Mouse (Mus musculus) hindbrain, postnatal 0 days (tissue): ENCODE results near the gene Dmkn. TPM values are rescaled to one million over a fixed set of nuclear protein-coding genes. Genes with fewer than 3 reads are reported as not detected.
"Not testable (repeated sequence)": the region's sequence is repeated elsewhere in the genome, so short reads cannot be mapped to it uniquely, and the experiment has no call there.

Source experiments
- ATAC-seq: fragments of 200-750 bp; cut with Nextera tagmentation; 2 replicates; pipeline ENCODE4 v1.8.0; 2017; ENCODE audit warnings: mild to moderate bottlenecking, moderate TSS enrichment, moderate library complexity
- DNase-seq: peaks from one replicate; pipeline ENCODE4 v3.0.0-alpha.2; 2015; ENCODE audit warnings: low spot score
- H3K27ac ChIP-seq: fragments of 300-500 bp; sonication (generic); 2 replicates; pipeline ENCODE4 v1.5.1; 2014; ENCODE audit warnings: mild to moderate bottlenecking
- H3K27me3 ChIP-seq: fragments of 300-500 bp; sonication (generic); 2 replicates; pipeline ENCODE4 v1.6.1; 2014; ENCODE audit warnings: low read length, mixed read lengths; ENCODE audit not compliant: insufficient read depth
- H3K36me3 ChIP-seq: fragments of 300-500 bp; sonication (generic); 2 replicates; pipeline ENCODE4 v1.6.1; 2014; ENCODE audit warnings: low read length, mixed read lengths; ENCODE audit not compliant: insufficient read depth
- H3K4me1 ChIP-seq: fragments of 300-500 bp; sonication (generic); 2 replicates; pipeline ENCODE4 v1.6.1; 2014; ENCODE audit warnings: antibody characterized with exemption, low read length, mixed read lengths; ENCODE audit not compliant: insufficient read depth
- H3K4me2 ChIP-seq: fragments of 300-500 bp; sonication (generic); 2 replicates; pipeline ENCODE4 v1.6.1; 2014; ENCODE audit warnings: low read depth, mild to moderate bottlenecking, low read length, moderate library complexity, mixed read lengths
- H3K4me3 ChIP-seq: fragments of 300-500 bp; sonication (generic); 2 replicates; pipeline ENCODE4 v1.5.1; 2014; ENCODE audit warnings: low read length
- H3K9ac ChIP-seq: fragments of 300-500 bp; sonication (generic); replicated peaks from 2 replicates; pipeline ENCODE4 v1.6.1; 2014; ENCODE audit warnings: mild to moderate bottlenecking, low read length, moderate library complexity, mixed read lengths
- H3K9me3 ChIP-seq: fragments of 300-500 bp; sonication (generic); 2 replicates; pipeline ENCODE4 v1.6.1; 2016; ENCODE audit warnings: low read length, mixed read lengths
- CTCF ChIP-seq: IDR thresholded peaks from 2 replicates; pipeline ENCODE4 v1.5.1; 2016; ENCODE audit warnings: antibody characterized with exemption, control low read depth, low read depth
- WGBS: fragments of 180-500 bp; shearing (Covaris S2); extraction: QIAGEN DNeasy Blood & Tissue Kit; methylation state at CpG from one replicate; pipeline ENCODE4 v1.1.7; 2014; 5-methylcytosine and 5-hydroxymethylcytosine counted together
- polyA plus RNA-seq: library from polyadenylated mRNA; unstranded; fragments of >200 nt; fragmentation: Nextera tagmentation; extraction: Ambion mirVana; gene quantifications from 2 replicates; pipeline ENCODE4 v1.2.1, GENCODE M21; 2015
- total RNA-seq: library from RNA; depleted of rRNA; stranded (reverse); fragments of >200 nt; gene quantifications from 2 replicates; pipeline ENCODE4 v1.2.3, GENCODE M21; 2014

Dmkn gene
- total and polyA plus RNA-seq, 2 experiments from 2014 or later = 2.1 to 3.9 TPM

- peak overlapping the region; percentile 72; the same call in 1 of the 2 replicates for H3K4me3 ChIP-seq
- 88% methylated on average over 6 of the region's 6 CpGs for WGBS
- peak overlapping the region; percentile 82; the same call in 1 of the 2 replicates for H3K9ac ChIP-seq
- DNase-seq = no peak
- no peak for TF ChIP-seq CTCF
- H3K27ac ChIP-seq = no peak overlapping the region
- H3K27me3 ChIP-seq = no peaks in the 10 kb centered on the region
- peak overlapping the region; percentile 83 for H3K4me2 ChIP-seq
- no peaks in the 10 kb centered on the region for H3K9me3 ChIP-seq
- peaks cover 7% of the 10 kb centered on the region; the same call in 1 of the 2 replicates for H3K4me1 ChIP-seq
- peaks cover 18% of the 10 kb centered on the region for H3K36me3 ChIP-seq
- no peak for ATAC-seq
Measured at GRCm38 (mm10) chr7:30728214-30728613, 35.3 kb upstream of the Dmkn start.

GRCm38 (mm10) chr7:30728739-30729395 lies 34.7 kb upstream of the Dmkn start:
- peak overlapping the region; percentile 72 for H3K4me3 ChIP-seq
- H3K36me3 ChIP-seq = peaks cover 20% of the 10 kb centered on the region
- peak overlapping the region; percentile 82 for H3K9ac ChIP-seq
- ATAC-seq (no peak; the same call in 1 of the 2 replicates), DNase-seq (no peak)
- peak overlapping the region; percentile 83 for H3K4me2 ChIP-seq
- H3K27ac ChIP-seq = peak overlapping the region; percentile 86
- WGBS = 9% methylated on average over 26 of the region's 26 CpGs
- TF ChIP-seq CTCF = 0 out of 2 replicates have a peak, but pooled peaks have one; percentile 7
- H3K27me3 ChIP-seq = no peaks in the 10 kb centered on the region
- H3K9me3 ChIP-seq = no peaks in the 10 kb centered on the region
- peaks cover 7% of the 10 kb centered on the region; the same call in 1 of the 2 replicates for H3K4me1 ChIP-seq

GRCm38 (mm10) chr7:30729396-30730063 lies 34.0 kb upstream of the Dmkn start, which contains the start of gene Tmem147:
TSS of gene Tmem147 (minus strand) at chr7:30729540.
- Histone ChIP-seq H3K4me1 (peaks cover 7% of the 10 kb centered on the region; the same call in 1 of the 2 replicates), H3K9ac (peak within 1 kb of the TSS; percentile 82), H3K27me3 (no peaks in the 10 kb centered on the region), H3K36me3 (peaks cover 20% of the 10 kb centered on the region), H3K4me2 (peak within 1 kb of the TSS; percentile 83), H3K4me3 (peak within 1 kb of the TSS; percentile 72), H3K9me3 (no peaks in the 10 kb centered on the region), H3K27ac (peak within 1 kb of the TSS; percentile 86)
- peak; percentile 97 for ATAC-seq
- peak; percentile 64 for TF ChIP-seq CTCF
- peak; percentile 98 for DNase-seq
- under 1% methylated on average over 60 of the region's 60 CpGs for WGBS

- peak overlapping the region; percentile 83 for H3K4me2 ChIP-seq
- peak; percentile 55 for DNase-seq
- H3K36me3 ChIP-seq = peaks cover 20% of the 10 kb centered on the region
- ATAC-seq, H3K27me3 ChIP-seq, H3K4me1 ChIP-seq, H3K9me3 ChIP-seq: not testable (repeated sequence)
- H3K9ac ChIP-seq = peak overlapping the region; percentile 82
- peak overlapping the region; percentile 86 for H3K27ac ChIP-seq
- WGBS = 9% methylated on average over 9 of the region's 22 CpGs
- H3K4me3 ChIP-seq = peak overlapping the region; percentile 72
Measured at GRCm38 (mm10) chr7:30730064-30730722, 33.4 kb upstream of the Dmkn start.

- DNase-seq = no peak
- no peak overlapping the region for H3K4me3 ChIP-seq
- H3K9ac ChIP-seq = no peak overlapping the region
- no peak for ATAC-seq
- TF ChIP-seq CTCF = no peak
- H3K4me2 ChIP-seq = no peak overlapping the region
- H3K4me1 ChIP-seq = no peaks in the 10 kb centered on the region
- H3K27ac ChIP-seq = no peak overlapping the region
- no peaks in the 10 kb centered on the region for H3K9me3 ChIP-seq
- no peaks in the 10 kb centered on the region for H3K27me3 ChIP-seq
- H3K36me3 ChIP-seq = peaks cover 20% of the 10 kb centered on the region
- 93% methylated on average over 3 of the region's 3 CpGs for WGBS
Measured at GRCm38 (mm10) chr7:30736211-30736610, 27.3 kb upstream of the Dmkn start.

GRCm38 (mm10) chr7:30742570-30742969 lies 21.0 kb upstream of the Dmkn start:
- not testable (repeated sequence) for ATAC-seq, H3K36me3 ChIP-seq, H3K27ac ChIP-seq, DNase-seq, H3K4me2 ChIP-seq, H3K4me1 ChIP-seq, H3K9ac ChIP-seq, H3K27me3 ChIP-seq, H3K9me3 ChIP-seq, H3K4me3 ChIP-seq
- 92% methylated on average over 2 of the region's 2 CpGs for WGBS

- not testable (repeated sequence) for DNase-seq, H3K36me3 ChIP-seq, H3K9ac ChIP-seq, H3K9me3 ChIP-seq, H3K4me1 ChIP-seq, H3K4me2 ChIP-seq, H3K4me3 ChIP-seq, ATAC-seq, H3K27me3 ChIP-seq, H3K27ac ChIP-seq
- WGBS = 75% methylated on average over 1 of the region's 4 CpGs
Measured at GRCm38 (mm10) chr7:30743617-30744016, 19.9 kb upstream of the Dmkn start, which contains the start of gene Gapdhs. TSS of gene Gapdhs (minus strand) at chr7:30743681.
